Mouse (Mus musculus): Measurements from ENCODE around the gene Hist2h2ac.

- no peak for TF ChIP-seq CTCF (IDR thresholded peaks at IDR 0.05; ENCODE audit: borderline replicate concordance, extremely low read depth, insufficient read depth, insufficient read length)
- peak; percentile 29; the same call in 1 of the 2 replicates for TF ChIP-seq POLR2A (IDR thresholded peaks at IDR 0.05; ENCODE audit: borderline replicate concordance, extremely low read depth, insufficient read depth, insufficient read length, poor library complexity, severe bottlenecking)
Measured at GRCm38 (mm10) chr3:96180727-96181477, 39.8 kb downstream of the Hist2h2ac start, which contains the start of gene Sv2a.

All from brain, embryonic 14.5 days (tissue).